Mouse (Mus musculus) cerebellum, adult 2 months (tissue): Measurements from ENCODE around the gene Ism1. TPM values are rescaled to one million over a fixed set of nuclear protein-coding genes. Genes with fewer than 3 reads are reported as not detected.

Experiments
- DNase-seq, 2 experiments: peaks; one replicate each; pipeline ENCODE4 v3.0.0; 2021
- H3K27ac ChIP-seq: fragments of 200-500 bp; 2 replicates; pipeline ENCODE4 v1.5.1; 2012; ENCODE audit warnings: low read length, control low read depth, inconsistent platforms; ENCODE audit not compliant: insufficient read depth
- H3K27me3 ChIP-seq: fragments of 200-500 bp; 2 replicates; pipeline ENCODE4 v1.6.1; 2012; ENCODE audit warnings: inconsistent platforms, mild to moderate bottlenecking, low read length, moderate library complexity; ENCODE audit not compliant: control insufficient read depth, insufficient read depth
- H3K4me1 ChIP-seq: fragments of 200-500 bp; 2 replicates; pipeline ENCODE4 v1.6.1; 2011; ENCODE audit warnings: low read length; ENCODE audit not compliant: control insufficient read depth, insufficient read depth
- H3K4me3 ChIP-seq: fragments of 200-500 bp; replicated peaks from 2 replicates; pipeline ENCODE3; 2011; ENCODE audit warnings: mild to moderate bottlenecking, low read depth, low read length, control low read depth; ENCODE audit not compliant: insufficient read depth
- CTCF ChIP-seq: fragments of 200-500 bp; IDR thresholded peaks from 2 replicates; pipeline ENCODE4 v1.5.1; 2011; ENCODE audit warnings: low read depth, mild to moderate bottlenecking, control low read depth, low read length, moderate library complexity, borderline replicate concordance; ENCODE audit not compliant: insufficient read depth
- POLR2A ChIP-seq: fragments of 200-500 bp; IDR thresholded peaks from 2 replicates; pipeline ENCODE4 v1.6.1; 2011; ENCODE audit warnings: low read length, control low read depth, borderline replicate concordance; ENCODE audit not compliant: insufficient read depth
- WGBS: fragments of 180-500 bp; shearing (Covaris S2); methylation state at CpG from one replicate; pipeline ENCODE4 v1.1.7; 2018; 5-methylcytosine and 5-hydroxymethylcytosine counted together
- polyA plus RNA-seq: library from polyadenylated mRNA; depleted of rRNA; stranded (reverse); fragments of >200 nt; gene quantifications from 2 replicates; pipeline ENCODE4 v1.2.3, GENCODE M21; 2012; rRNA removed

The Ism1 gene
- polyA plus RNA-seq, 1 experiment = 2.0 TPM

- H3K4me1 ChIP-seq = no peaks in the 10 kb centered on the region
- DNase-seq = no peak
- H3K27ac ChIP-seq = no peak overlapping the region
- WGBS = 66% methylated on average over 9 of the region's 9 CpGs
- no peaks in the 10 kb centered on the region for H3K27me3 ChIP-seq
- no peak for TF ChIP-seq CTCF
- H3K4me3 ChIP-seq = no peak overlapping the region
Observed at GRCm38 (mm10) chr2:139792345-139793120, 114.6 kb downstream of the Ism1 start.

GRCm38 (mm10) chr2:139804041-139804440 is 126.1 kb downstream of the Ism1 start:
- 49% methylated on average over 7 of the region's 7 CpGs for WGBS
- no peak for TF ChIP-seq POLR2A
- TF ChIP-seq CTCF = no peak
- H3K4me1 ChIP-seq = no peaks in the 10 kb centered on the region
- DNase-seq = no peak
- no peaks in the 10 kb centered on the region for H3K27me3 ChIP-seq
- no peak overlapping the region for H3K27ac ChIP-seq
- H3K4me3 ChIP-seq = no peak overlapping the region

- TF ChIP-seq POLR2A (no peak), CTCF (no peak)
- Histone ChIP-seq H3K27ac (no peak overlapping the region), H3K4me1 (no peaks in the 10 kb centered on the region), H3K4me3 (no peak overlapping the region), H3K27me3 (no peaks in the 10 kb centered on the region)
- no peak for DNase-seq
- WGBS = 49% methylated on average over 6 of the region's 6 CpGs
Observed at GRCm38 (mm10) chr2:139807887-139808286, 129.9 kb downstream of the Ism1 start.

Other genes with a start within 250 kb of the Ism1 start
- gene Sptlc3, start 184.3 kb upstream of the Ism1 start, polyA plus RNA-seq = 0.06 TPM in 1 of 2 replicates, not detected in the other